Mouse (Mus musculus) kidney, embryonic 16.5 days (tissue): ENCODE measurements around the gene Zfp629. TPM values are rescaled to one million over a fixed set of nuclear protein-coding genes. Genes with fewer than 3 reads are reported as not detected.
A peak's percentile ranks its signal among the peaks of the same experiment; 100 is the strongest.

Source experiments
- ATAC-seq: fragments of 200-750 bp; cut with Nextera tagmentation; 2 replicates; pipeline ENCODE4 v1.8.0; 2017; ENCODE audit warnings: moderate TSS enrichment; ENCODE audit not compliant: low FRiP score, low TSS enrichment
- H3K27ac ChIP-seq: fragments of 300-500 bp; sonication (generic); 2 replicates; pipeline ENCODE4 v1.5.1; 2014; ENCODE audit warnings: low read length
- H3K27me3 ChIP-seq: fragments of 300-500 bp; sonication (generic); 2 replicates; pipeline ENCODE4 v1.6.1; 2014; ENCODE audit warnings: low read length, control low read depth, mixed read lengths; ENCODE audit not compliant: insufficient read depth
- H3K36me3 ChIP-seq: fragments of 300-500 bp; sonication (generic); 2 replicates; pipeline ENCODE4 v1.6.1; 2014; ENCODE audit warnings: low read length, control low read depth, mixed read lengths; ENCODE audit not compliant: insufficient read depth
- H3K4me1 ChIP-seq: fragments of 300-500 bp; sonication (generic); 2 replicates; pipeline ENCODE4 v1.6.1; 2014; ENCODE audit warnings: low read length, control low read depth, mixed read lengths; ENCODE audit not compliant: insufficient read depth
- H3K4me2 ChIP-seq: fragments of 300-500 bp; sonication (generic); replicated peaks from 2 replicates; pipeline ENCODE4 v1.6.1; 2014; ENCODE audit warnings: low read depth, low read length
- H3K4me3 ChIP-seq: fragments of 300-500 bp; sonication (generic); 2 replicates; pipeline ENCODE4 v1.5.1; 2014; ENCODE audit warnings: mild to moderate bottlenecking, low read length
- H3K9ac ChIP-seq: fragments of 300-500 bp; sonication (generic); replicated peaks from 2 replicates; pipeline ENCODE4 v1.6.1; 2014; ENCODE audit warnings: low read length
- H3K9me3 ChIP-seq: fragments of 300-500 bp; sonication (generic); 2 replicates; pipeline ENCODE4 v1.6.1; 2016; ENCODE audit warnings: low read length, control low read depth
- WGBS: fragments of 180-500 bp; shearing (Covaris S2); extraction: QIAGEN DNeasy Blood & Tissue Kit; methylation state at CpG from one replicate; pipeline ENCODE4 v1.1.7; 2014; 5-methylcytosine and 5-hydroxymethylcytosine counted together
- polyA plus RNA-seq: library from polyadenylated mRNA; unstranded; fragments of >200 nt; fragmentation: Nextera tagmentation; extraction: Ambion mirVana; gene quantifications from 2 replicates; pipeline ENCODE4 v1.2.1, GENCODE M21; 2015

The Zfp629 gene
- polyA plus RNA-seq, 1 experiment from 2014 or later: 19.8 TPM

DNA sequence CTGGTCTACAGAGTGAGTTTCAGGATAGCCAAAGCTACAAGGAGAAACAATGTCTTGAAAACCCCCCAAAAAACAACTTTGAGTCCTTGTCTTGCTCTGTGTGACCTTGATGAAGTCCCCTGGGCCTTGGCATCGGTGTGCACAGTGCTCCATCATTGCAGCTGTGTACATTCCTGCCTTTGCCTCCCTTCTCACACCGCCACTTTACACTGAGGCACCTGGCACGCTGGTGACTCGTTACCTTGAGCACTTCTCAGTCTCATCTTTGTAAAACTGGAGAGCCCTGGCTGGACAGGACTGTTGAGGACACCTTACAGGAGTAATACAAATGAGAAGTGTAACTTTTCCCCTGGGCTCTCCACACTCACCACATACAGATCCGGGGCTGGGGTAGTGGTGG is 28.4 kb downstream of the Zfp629 start:
- Histone ChIP-seq H3K4me2 (peak overlapping the region; percentile 75), H3K4me1 (peaks cover 17% of the 10 kb centered on the region), H3K9ac (peak overlapping the region; percentile 57), H3K9me3 (no peaks in the 10 kb centered on the region), H3K27me3 (no peaks in the 10 kb centered on the region), H3K27ac (no peak overlapping the region), H3K4me3 (peak overlapping the region; percentile 82), H3K36me3 (peaks cover 43% of the 10 kb centered on the region)
- ATAC-seq: no peak
- WGBS: 56% methylated on average over 5 of the region's 5 CpGs

DNA sequence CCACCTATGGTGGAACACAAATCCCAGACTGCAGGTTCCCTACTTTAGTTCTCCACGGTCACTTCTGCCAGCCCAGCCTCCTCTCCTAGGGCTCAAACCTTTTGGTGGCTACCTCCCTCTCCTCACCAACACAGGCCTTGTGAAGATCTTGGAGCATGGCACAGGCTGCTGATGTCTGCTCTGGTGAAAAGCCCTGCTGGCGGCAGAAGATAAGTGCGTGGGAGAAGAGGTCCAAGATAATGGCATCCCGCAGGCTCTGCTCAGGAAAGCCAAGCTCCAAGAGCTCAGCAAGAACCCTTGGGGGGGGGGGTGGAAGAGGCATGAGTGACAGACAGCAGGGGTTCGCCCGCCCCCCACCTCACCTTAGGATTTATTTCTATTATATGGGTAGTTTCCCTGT is 29.4 kb downstream of the Zfp629 start:
- no peak for ATAC-seq
- Histone ChIP-seq H3K9ac (no peak overlapping the region), H3K4me3 (no peak overlapping the region), H3K36me3 (peaks cover 41% of the 10 kb centered on the region), H3K4me2 (no peak overlapping the region), H3K9me3 (no peaks in the 10 kb centered on the region), H3K27ac (no peak overlapping the region), H3K4me1 (peaks cover 17% of the 10 kb centered on the region), H3K27me3 (no peaks in the 10 kb centered on the region)
- 87% methylated on average over 6 of the region's 6 CpGs for WGBS

DNA sequence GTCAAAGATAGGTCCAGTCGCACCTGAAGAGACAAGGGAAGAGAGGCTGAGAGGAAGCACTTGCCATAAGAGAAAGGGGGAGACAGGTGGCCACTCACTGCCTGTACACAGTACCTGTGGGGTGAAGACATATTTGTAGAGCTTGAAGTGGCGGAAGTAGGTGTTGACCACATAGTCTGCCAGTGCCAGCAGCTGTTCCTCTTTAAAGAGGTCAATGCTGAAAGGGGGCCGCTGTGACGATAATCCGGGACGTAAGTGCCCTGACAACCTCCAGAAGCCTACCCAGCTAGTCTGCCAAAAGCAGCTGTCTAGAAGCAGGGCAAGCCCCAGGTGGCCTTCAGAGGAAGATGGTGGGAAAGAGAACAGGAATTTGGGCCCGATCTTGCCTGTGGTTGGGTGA is 30.6 kb downstream of the Zfp629 start:
- Histone ChIP-seq H3K27me3 (no peaks in the 10 kb centered on the region), H3K27ac (no peak overlapping the region), H3K4me1 (peaks cover 17% of the 10 kb centered on the region), H3K9ac (no peak overlapping the region), H3K4me2 (no peak overlapping the region), H3K9me3 (no peaks in the 10 kb centered on the region), H3K36me3 (peaks cover 36% of the 10 kb centered on the region), H3K4me3 (no peak overlapping the region)
- ATAC-seq: no peak
- 83% methylated on average over 7 of the region's 7 CpGs for WGBS

DNA sequence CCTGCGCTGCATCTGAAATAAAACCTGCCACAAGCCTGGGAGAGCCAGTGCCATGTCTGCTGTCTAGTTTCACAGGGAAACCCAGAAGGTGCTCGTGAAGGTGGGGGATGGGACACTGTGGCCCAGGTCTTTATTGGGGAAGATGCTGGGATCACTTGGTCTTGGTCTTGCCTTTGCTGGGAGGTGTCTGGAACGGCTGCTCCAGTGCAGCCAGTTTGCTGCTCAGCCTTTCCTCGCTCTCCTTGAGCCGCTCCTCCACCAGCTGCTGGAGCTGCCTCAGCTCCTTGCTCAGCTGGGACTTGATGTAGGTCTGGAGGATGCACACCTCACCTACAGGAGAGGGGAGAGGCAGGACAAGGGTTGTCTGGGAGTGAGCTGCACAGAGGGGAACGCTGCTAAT is 32.3 kb downstream of the Zfp629 start:
- Histone ChIP-seq H3K4me2 (no peak overlapping the region), H3K27me3 (no peaks in the 10 kb centered on the region), H3K36me3 (peaks cover 46% of the 10 kb centered on the region), H3K9ac (no peak overlapping the region), H3K9me3 (no peaks in the 10 kb centered on the region), H3K4me3 (no peak overlapping the region), H3K27ac (no peak overlapping the region), H3K4me1 (peaks cover 9% of the 10 kb centered on the region)
- no peak for ATAC-seq
- WGBS: 87% methylated on average over 6 of the region's 6 CpGs

DNA sequence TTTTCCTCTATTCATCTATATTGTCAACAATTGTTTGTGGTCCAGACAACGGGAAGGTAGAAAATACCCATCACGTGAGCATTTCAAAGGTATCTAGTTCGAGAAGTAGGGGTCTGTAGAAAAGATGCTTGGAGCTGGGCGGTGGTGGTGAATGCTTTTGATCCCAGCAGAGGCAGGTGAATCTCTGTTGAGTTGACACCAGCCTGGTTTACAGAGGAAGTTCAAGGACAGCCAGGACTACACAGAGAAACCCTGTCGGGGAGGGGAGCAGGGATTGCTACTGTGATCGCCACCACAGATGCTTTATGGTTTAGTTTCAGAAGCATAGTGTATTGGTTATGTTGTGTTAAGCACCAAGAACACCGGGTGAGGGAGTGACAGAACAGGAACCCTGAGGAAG is 41.5 kb downstream of the Zfp629 start:
- no peak for ATAC-seq
- Histone ChIP-seq H3K4me2 (peak overlapping the region; percentile 79), H3K4me1 (peaks cover 17% of the 10 kb centered on the region), H3K36me3 (peaks cover 15% of the 10 kb centered on the region), H3K9ac (peak overlapping the region; percentile 91), H3K27me3 (no peaks in the 10 kb centered on the region), H3K9me3 (no peaks in the 10 kb centered on the region), H3K4me3 (peak overlapping the region; percentile 79), H3K27ac (no peak overlapping the region; the same call in 1 of the 2 replicates)
- WGBS: 18% methylated on average over 7 of the region's 7 CpGs

DNA sequence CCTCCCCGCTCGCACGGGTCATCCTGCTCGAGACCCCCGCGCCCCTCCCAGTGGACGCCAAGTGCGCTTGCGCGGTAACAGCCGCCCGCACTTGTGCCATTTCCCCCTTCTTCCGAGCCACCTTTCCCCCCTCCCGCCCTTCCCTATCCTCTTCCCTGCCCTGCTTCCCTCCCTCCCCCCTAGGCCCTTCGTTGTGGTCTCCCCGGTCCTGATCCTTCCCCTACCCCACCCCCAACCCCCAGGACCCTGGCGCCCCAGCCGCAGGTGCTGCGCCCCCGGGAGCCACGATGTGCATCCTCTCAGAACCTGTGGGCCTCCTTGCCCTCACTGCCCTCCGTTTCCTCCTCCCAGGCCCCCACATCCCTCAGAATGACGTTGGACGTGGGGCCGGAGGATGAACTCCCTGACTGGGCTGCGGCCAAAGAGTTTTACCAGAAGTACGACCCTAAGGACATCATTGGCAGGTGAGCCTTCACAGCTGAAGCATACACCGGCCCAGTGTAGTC is 42.0 kb downstream of the Zfp629 start:
- peaks cover 17% of the 10 kb centered on the region for H3K4me1 ChIP-seq
- no peaks in the 10 kb centered on the region for H3K27me3 ChIP-seq
- H3K36me3 ChIP-seq: peaks cover 15% of the 10 kb centered on the region
- peak overlapping the region; percentile 79 for H3K4me2 ChIP-seq
- H3K9me3 ChIP-seq: no peaks in the 10 kb centered on the region
- under 1% methylated on average over 23 of the region's 28 CpGs for WGBS
- peak overlapping the region; percentile 76 for H3K27ac ChIP-seq
- H3K9ac ChIP-seq: peak overlapping the region; percentile 91
- peak; percentile 59 for ATAC-seq
- H3K4me3 ChIP-seq: peak overlapping the region; percentile 79

DNA sequence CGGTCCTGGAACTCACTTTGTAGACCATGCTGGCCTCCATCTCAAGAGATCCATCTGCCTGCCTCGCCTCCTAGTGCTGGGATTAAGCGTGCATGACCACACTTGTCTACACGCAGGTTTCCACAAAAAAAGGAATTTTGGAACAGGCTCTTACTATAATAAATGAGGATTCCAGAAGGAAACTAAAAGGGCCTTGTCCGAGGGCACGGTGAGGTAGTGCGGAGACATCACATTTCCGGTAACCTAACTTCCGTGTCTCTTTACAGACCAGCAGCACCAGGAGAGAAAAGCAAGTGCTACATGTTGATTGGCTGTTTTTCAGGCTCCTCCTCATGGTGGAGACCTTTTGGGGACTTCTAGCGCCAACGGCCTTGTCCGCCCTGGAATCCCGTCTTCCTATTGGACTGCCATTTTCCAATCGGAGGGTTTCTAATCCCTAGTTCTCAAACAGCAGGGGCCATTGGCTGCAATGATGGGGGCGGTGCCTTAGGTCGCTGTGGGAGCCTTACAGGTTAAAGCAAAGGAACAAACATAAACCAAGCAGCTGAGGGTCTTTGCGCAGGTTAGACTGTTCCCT is 42.6 kb downstream of the Zfp629 start, which contains the start of gene Phkg2:
Phkg2 (plus strand) TSS at position 446 of the 577 bp plus-strand sequence.
- H3K9me3 ChIP-seq: no peaks in the 10 kb centered on the region
- peak within 1 kb of the TSS; percentile 77 for H3K27ac ChIP-seq
- peak within 1 kb of the TSS; percentile 79 for H3K4me3 ChIP-seq
- H3K4me2 ChIP-seq: peak within 1 kb of the TSS; percentile 79
- H3K27me3 ChIP-seq: no peaks in the 10 kb centered on the region
- H3K9ac ChIP-seq: peak within 1 kb of the TSS; percentile 91
- peak; percentile 99 for ATAC-seq
- H3K36me3 ChIP-seq: peaks cover 10% of the 10 kb centered on the region
- peaks cover 17% of the 10 kb centered on the region for H3K4me1 ChIP-seq
- under 1% methylated on average over 17 of the region's 17 CpGs for WGBS

DNA sequence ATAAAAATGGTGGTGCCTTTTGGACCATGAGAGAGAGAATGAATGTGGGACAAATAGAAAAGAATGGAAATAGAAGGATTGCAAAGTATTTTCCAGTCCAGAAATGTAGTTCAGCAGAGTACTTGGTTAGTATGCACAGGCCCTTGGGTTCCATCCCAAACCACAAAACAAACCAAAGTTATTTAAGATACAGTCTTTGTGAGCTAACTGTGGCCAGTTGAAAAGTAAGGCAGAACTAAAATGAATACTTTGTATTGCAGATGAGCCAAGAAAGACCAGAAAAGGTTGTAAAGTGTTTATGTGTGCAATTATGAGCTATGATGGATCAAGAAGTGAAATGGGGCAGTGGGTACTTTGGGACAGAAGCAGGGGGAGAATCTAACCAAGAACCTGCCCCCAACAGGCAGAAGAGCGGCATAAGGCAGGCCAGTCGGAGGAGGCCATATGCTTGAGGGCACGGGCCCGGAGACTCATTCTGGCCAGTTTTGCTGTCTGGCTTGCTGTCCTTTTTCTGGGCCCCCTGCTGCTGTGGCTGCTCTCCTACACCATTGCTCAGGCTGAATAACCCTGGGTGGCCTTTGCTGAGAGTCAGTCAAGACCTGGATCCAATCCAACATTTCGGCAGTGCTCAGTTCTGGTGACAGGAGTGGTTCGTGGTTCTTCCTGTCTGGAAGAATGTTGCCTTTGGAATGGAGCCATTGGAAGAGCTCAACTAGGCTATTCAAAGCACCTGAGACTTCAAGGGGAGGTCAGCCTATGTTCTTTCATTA is 51.0 kb downstream of the Zfp629 start:
- Histone ChIP-seq H3K4me3 (no peak overlapping the region), H3K27me3 (no peaks in the 10 kb centered on the region), H3K4me2 (no peak overlapping the region), H3K4me1 (no peaks in the 10 kb centered on the region), H3K9ac (no peak overlapping the region), H3K27ac (no peak overlapping the region), H3K9me3 (no peaks in the 10 kb centered on the region), H3K36me3 (peaks cover 45% of the 10 kb centered on the region)
- WGBS: 72% methylated on average over 6 of the region's 6 CpGs
- ATAC-seq: no peak; the same call in 1 of the 2 replicates

DNA sequence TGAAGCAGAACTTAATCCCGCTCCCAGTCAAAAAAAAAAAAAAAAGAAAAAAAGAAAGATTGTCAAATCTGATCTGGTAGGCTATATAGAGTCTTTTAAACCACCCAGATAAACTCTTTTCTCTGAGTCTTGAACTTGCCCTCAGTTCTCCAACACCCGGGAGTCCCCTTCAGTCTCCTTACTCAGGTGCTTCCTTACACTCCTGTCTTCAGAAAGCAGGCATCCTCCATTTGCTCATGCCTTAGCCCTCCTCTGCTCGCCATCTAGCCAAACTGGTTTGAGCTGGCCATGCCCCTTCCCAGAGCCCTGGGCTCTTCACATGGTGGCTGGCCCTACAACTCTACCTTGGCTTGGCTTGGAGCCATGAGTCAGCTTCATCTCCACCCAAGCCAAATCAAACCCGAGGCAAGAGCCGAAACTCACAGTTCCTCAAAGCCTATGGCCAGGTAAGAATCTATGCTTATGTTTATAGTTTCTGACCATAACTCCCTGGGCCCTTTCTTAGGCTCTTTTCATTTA is 54.2 kb downstream of the Zfp629 start, which contains the start of gene Tmem265:
Tmem265 (plus strand) TSS at position 51 of the 519 bp plus-strand sequence.
- H3K9me3 ChIP-seq: no peaks in the 10 kb centered on the region
- H3K27me3 ChIP-seq: no peaks in the 10 kb centered on the region
- ATAC-seq: no peak
- H3K4me1 ChIP-seq: no peaks in the 10 kb centered on the region
- WGBS: 84% methylated on average over 5 of the region's 5 CpGs
- no peak within 1 kb of the TSS for H3K4me3 ChIP-seq
- no peak within 1 kb of the TSS for H3K27ac ChIP-seq
- H3K4me2 ChIP-seq: no peak within 1 kb of the TSS
- H3K9ac ChIP-seq: no peak within 1 kb of the TSS
- H3K36me3 ChIP-seq: peaks cover 66% of the 10 kb centered on the region

DNA sequence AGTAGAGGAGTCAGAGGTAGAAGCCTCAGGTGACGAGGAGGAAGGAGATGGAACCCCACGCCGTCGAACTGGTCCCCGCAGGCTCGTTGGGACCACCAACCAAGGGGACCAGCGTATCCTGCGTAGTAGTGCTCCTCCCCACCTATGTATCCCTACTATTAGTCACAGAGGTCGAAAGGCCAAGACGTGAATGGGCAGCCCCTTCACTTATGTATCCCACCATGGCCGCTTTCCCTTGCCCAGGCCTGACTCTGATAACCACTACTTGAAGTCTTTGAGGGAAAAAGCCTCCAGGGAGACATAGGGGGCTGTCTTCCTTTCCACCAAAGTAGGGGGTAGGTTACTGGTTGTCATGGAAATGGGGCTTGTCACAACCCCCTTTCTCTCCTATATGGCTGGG is 55.0 kb downstream of the Zfp629 start:
- WGBS: 93% methylated on average over 11 of the region's 11 CpGs
- Histone ChIP-seq H3K27me3 (no peaks in the 10 kb centered on the region), H3K27ac (no peak overlapping the region), H3K4me3 (no peak overlapping the region), H3K9ac (no peak overlapping the region), H3K4me2 (no peak overlapping the region), H3K36me3 (peaks cover 68% of the 10 kb centered on the region), H3K4me1 (no peaks in the 10 kb centered on the region), H3K9me3 (no peaks in the 10 kb centered on the region)
- no peak for ATAC-seq
